Comparison of ENCODE assay signal across 11 mouse cellular contexts in genomic region chr9:50518781-50519180, GRCm38 (mm10). TPM values are rescaled to one million over a fixed set of nuclear protein-coding genes. Genes with fewer than 3 reads are reported as not detected.
A peak's percentile ranks its signal among the peaks of the same experiment; 100 is the strongest.
DNase-seq lines count a peak whose midpoint lies in the region; ATAC-seq and TF ChIP-seq lines count a peak whose summit lies in the region.
"Had no signal": no experiment of that assay in that cellular context is flagged by ENCODE, and none has a peak within 500 bp of the region (broad histone marks: within the 10 kb centered on the region; RNA-seq: fewer than 3 reads in every experiment).

No protein-coding gene starts in this region.

- TF ChIP-seq EP300 in liver, embryonic 14.5 days (IDR thresholded peaks at IDR 0.05; ENCODE audit: low read depth): no peak

- DNase-seq in cerebellum, adult 2 months: no peak
- DNase-seq in cerebellum, adult 8-10 months: no peak
- DNase-seq in liver, embryonic 14.5 days (ENCODE audit: low read depth in 3 of 3, low spot score in 3 of 3): no peak
- DNase-seq in R1 (ENCODE audit: low read depth, low spot score): peak; percentile 84
- peak; percentile 60 for DNase-seq in retina, embryonic 14.5 days (ENCODE audit: low spot score)
- no peak for DNase-seq in frontal cortex, adult 2 months (ENCODE audit: extremely low spot score in 1 of 2, low spot score in 1 of 2)
- no peak for DNase-seq in layer of hippocampus, postnatal 25 days (ENCODE audit: extremely low spot score in 1 of 2, low spot score in 1 of 2)

- H3K4me2 ChIP-seq in liver, embryonic 14.5 days (ENCODE audit: low read depth): no peak overlapping the region
- no peak overlapping the region for H3K4me2 ChIP-seq in liver, embryonic 12.5 days
- H3K4me2 ChIP-seq: neural tube, embryonic 13.5 days had no signal

- H3K4me1 ChIP-seq in cerebellum, adult 2 months (ENCODE audit: control insufficient read depth, insufficient read depth, low read length): no peaks in the 10 kb centered on the region
- H3K4me1 ChIP-seq in liver, embryonic 14.5 days (replicated peaks; ENCODE audit: control insufficient read depth in 2 of 2, insufficient read depth in 2 of 2, low read length in 1 of 2): no peaks in the 10 kb centered on the region
- no peaks in the 10 kb centered on the region for H3K4me1 ChIP-seq in liver, embryonic 12.5 days
- H3K4me1 ChIP-seq: neural tube, embryonic 13.5 days had no signal

- H3K27me3 ChIP-seq in cerebellum, adult 2 months (ENCODE audit: control insufficient read depth, insufficient read depth, low read length): no peaks in the 10 kb centered on the region
- H3K27me3 ChIP-seq in liver, embryonic 14.5 days (ENCODE audit: control insufficient read depth, insufficient read depth, low read length): no peaks in the 10 kb centered on the region
- H3K27me3 ChIP-seq in liver, embryonic 12.5 days (replicated peaks): no peaks in the 10 kb centered on the region
- H3K27me3 ChIP-seq: neural tube, embryonic 13.5 days had no signal

- no peak overlapping the region for H3K27ac ChIP-seq in cerebellum, adult 2 months (ENCODE audit: insufficient read depth, low read length)
- no peak overlapping the region for H3K27ac ChIP-seq in liver, embryonic 14.5 days
- no peak overlapping the region for H3K27ac ChIP-seq in liver, embryonic 12.5 days
- H3K27ac ChIP-seq: neural tube, embryonic 13.5 days had no signal

- TF ChIP-seq CTCF in cerebellum, adult 2 months (IDR thresholded peaks at IDR 0.05; ENCODE audit: borderline replicate concordance, insufficient read depth, low read depth, low read length): peak; percentile 23; the same call in 1 of the 2 replicates
- TF ChIP-seq CTCF in liver, embryonic 14.5 days (IDR thresholded peaks at IDR 0.05; ENCODE audit: low read depth): peak; percentile 79

- H3K36me3 ChIP-seq in liver, embryonic 14.5 days (replicated peaks; ENCODE audit: control insufficient read depth, insufficient read depth, low read depth): no peaks in the 10 kb centered on the region
- H3K36me3 ChIP-seq in liver, embryonic 12.5 days: peaks cover 9% of the 10 kb centered on the region; the same call in 1 of the 2 replicates

- no peaks in the 10 kb centered on the region for H3K9me3 ChIP-seq in liver, embryonic 14.5 days (ENCODE audit: control insufficient read depth, low read length)
- no peaks in the 10 kb centered on the region for H3K9me3 ChIP-seq in liver, embryonic 12.5 days (replicated peaks)
- H3K9me3 ChIP-seq: neural tube, embryonic 13.5 days had no signal

- no peak for TF ChIP-seq POLR2A in cerebellum, adult 2 months (IDR thresholded peaks at IDR 0.05; ENCODE audit: borderline replicate concordance, insufficient read depth, low read length)

- 25% methylated on average over 2 of the region's 2 CpGs for WGBS in cerebellum, adult 2 months
- 13% methylated on average over 2 of the region's 2 CpGs for WGBS in liver, embryonic 14.5 days (ENCODE audit: insufficient replicate concordance)
- WGBS in liver, embryonic 12.5 days (ENCODE audit: insufficient replicate concordance): 11% methylated on average over 2 of the region's 2 CpGs

- no peak overlapping the region for H3K4me3 ChIP-seq in cerebellum, adult 2 months (replicated peaks; ENCODE audit: insufficient read depth, low read depth, low read length)
- H3K4me3 ChIP-seq in liver, embryonic 14.5 days (ENCODE audit: insufficient read depth in 1 of 2, low read depth in 2 of 2, low read length in 2 of 2): no peak overlapping the region
- no peak overlapping the region for H3K4me3 ChIP-seq in liver, embryonic 12.5 days
- H3K4me3 ChIP-seq: neural tube, embryonic 13.5 days had no signal

- ATAC-seq in liver, embryonic 14.5 days (ENCODE audit: insufficient read depth): no peak
- ATAC-seq in liver, embryonic 12.5 days: no peak

- H3K9ac ChIP-seq in liver, embryonic 14.5 days (replicated peaks): no peak overlapping the region
- no peak overlapping the region for H3K9ac ChIP-seq in liver, embryonic 12.5 days
- H3K9ac ChIP-seq: neural tube, embryonic 13.5 days had no signal

RNA-seq across cellular contexts. Expression of gene Pts, which starts 9.7 kb away (rescaled TPM):
- polyA plus RNA-seq in cerebellum, adult 2 months (2012; rRNA removed): 51.2 and 57.0 TPM in 2 replicates
- 16.0 and 23.7 TPM in 2 replicates for polyA plus RNA-seq in liver, embryonic 14.5 days (2012; rRNA removed)
- polyA plus RNA-seq in liver, embryonic 14.5 days (2014; fragmentation: Nextera tagmentation; extraction: Ambion mirVana): 32.7 and 34.4 TPM in 2 replicates
- 46.8 and 47.6 TPM in 2 replicates for polyA plus RNA-seq in liver, embryonic 12.5 days (2016; fragmentation: Nextera tagmentation; extraction: Ambion mirVana)
- 73.9 and 76.7 TPM in 2 replicates for polyA plus RNA-seq in frontal cortex, adult 2 months (2012; rRNA removed)
- 10 to 100 TPM; 36.0 to 39.8 TPM for total RNA-seq in layer of hippocampus, postnatal 25 days (2021)

RNA-seq across cellular contexts. Expression of gene Plet1, which starts 24.5 kb away (rescaled TPM):
- 0.11 and 0.23 TPM in 2 replicates for polyA plus RNA-seq in cerebellum, adult 2 months (2012; rRNA removed)
- polyA plus RNA-seq in liver, embryonic 14.5 days (2012; rRNA removed): 0.11 and 0.17 TPM in 2 replicates
- 0.10 and 0.15 TPM in 2 replicates for polyA plus RNA-seq in liver, embryonic 14.5 days (2014; fragmentation: Nextera tagmentation; extraction: Ambion mirVana)
- 0.15 and 0.23 TPM in 2 replicates for polyA plus RNA-seq in liver, embryonic 12.5 days (2016; fragmentation: Nextera tagmentation; extraction: Ambion mirVana)
- polyA plus RNA-seq in frontal cortex, adult 2 months (2012; rRNA removed): 0.58 and 0.90 TPM in 2 replicates
- under 1 TPM; 0.15 to 0.21 TPM for total RNA-seq in layer of hippocampus, postnatal 25 days (2021)
- total RNA-seq: left cerebral cortex, postnatal 10 days had no signal

RNA-seq across cellular contexts. Expression of gene Il18, which starts 35.8 kb away (rescaled TPM):
- polyA plus RNA-seq in cerebellum, adult 2 months (2012; rRNA removed): 30.5 and 32.9 TPM in 2 replicates
- 3.0 and 4.9 TPM in 2 replicates for polyA plus RNA-seq in liver, embryonic 14.5 days (2012; rRNA removed)
- 8.1 and 9.7 TPM in 2 replicates for polyA plus RNA-seq in liver, embryonic 14.5 days (2014; fragmentation: Nextera tagmentation; extraction: Ambion mirVana)
- 2.3 and 3.1 TPM in 2 replicates for polyA plus RNA-seq in liver, embryonic 12.5 days (2016; fragmentation: Nextera tagmentation; extraction: Ambion mirVana)
- polyA plus RNA-seq in frontal cortex, adult 2 months (2012; rRNA removed): 55.8 and 70.2 TPM in 2 replicates
- total RNA-seq in layer of hippocampus, postnatal 25 days (2021): 10 to 100 TPM; 24.3 to 25.4 TPM

RNA-seq across cellular contexts. Expression of gene Bco2, which starts 36.2 kb away (rescaled TPM):
- polyA plus RNA-seq in cerebellum, adult 2 months (2012; rRNA removed): 1.1 and 1.4 TPM in 2 replicates
- polyA plus RNA-seq in liver, embryonic 14.5 days (2012; rRNA removed): 0.12 and 0.28 TPM in 2 replicates
- polyA plus RNA-seq in liver, embryonic 14.5 days (2014; fragmentation: Nextera tagmentation; extraction: Ambion mirVana): 0.33 and 0.58 TPM in 2 replicates
- polyA plus RNA-seq in liver, embryonic 12.5 days (2016; fragmentation: Nextera tagmentation; extraction: Ambion mirVana): 0.18 TPM in 2 replicates
- 4.0 and 4.3 TPM in 2 replicates for polyA plus RNA-seq in frontal cortex, adult 2 months (2012; rRNA removed)
- 1 to 10 TPM; 3.5 to 3.8 TPM for total RNA-seq in layer of hippocampus, postnatal 25 days (2021)

RNA-seq across cellular contexts. Expression of gene Tex12, which starts 42.3 kb away (rescaled TPM):
- not detected in 2 replicates for polyA plus RNA-seq in cerebellum, adult 2 months (2012; rRNA removed)
- not detected in 2 replicates for polyA plus RNA-seq in liver, embryonic 14.5 days (2012; rRNA removed)
- polyA plus RNA-seq in liver, embryonic 14.5 days (2014; fragmentation: Nextera tagmentation; extraction: Ambion mirVana): not detected in 2 replicates
- not detected in 2 replicates for polyA plus RNA-seq in liver, embryonic 12.5 days (2016; fragmentation: Nextera tagmentation; extraction: Ambion mirVana)
- not detected in 2 replicates for polyA plus RNA-seq in frontal cortex, adult 2 months (2012; rRNA removed)
- total RNA-seq in layer of hippocampus, postnatal 25 days (2021): not detected
- total RNA-seq: left cerebral cortex, postnatal 10 days had no signal
- polyA plus RNA-seq: heart, embryonic 14.5 days; neural tube, embryonic 13.5 days had no signal

Comparison
In these comparisons a context has a peak if more than half of its experiments do, and no peak if none do; other contexts are left out.
1. DNase-seq: peak in R1 (single experiment) and retina, embryonic 14.5 days (single experiment); none in cerebellum, adult 2 months (0 of 2), cerebellum, adult 8-10 months (single experiment), liver, embryonic 14.5 days (0 of 3), frontal cortex, adult 2 months (0 of 2) and layer of hippocampus, postnatal 25 days (0 of 2).